Mouse (Mus musculus) ovary, postnatal 14 days (tissue): ENCODE measurements at regions not wholly inside any gene's neighbourhood (a gene's known extent, or its start where the extent isn't known, plus 50 kb on each side); places are given as distances from the start of the nearest gene placed in this dataset.
A peak's percentile ranks its signal among the peaks of the same experiment; 100 is the strongest.

Source experiments
- DNase-seq: peaks from one replicate; pipeline ENCODE4 v3.0.0; 2022; ENCODE audit warnings: low spot score

DNA sequence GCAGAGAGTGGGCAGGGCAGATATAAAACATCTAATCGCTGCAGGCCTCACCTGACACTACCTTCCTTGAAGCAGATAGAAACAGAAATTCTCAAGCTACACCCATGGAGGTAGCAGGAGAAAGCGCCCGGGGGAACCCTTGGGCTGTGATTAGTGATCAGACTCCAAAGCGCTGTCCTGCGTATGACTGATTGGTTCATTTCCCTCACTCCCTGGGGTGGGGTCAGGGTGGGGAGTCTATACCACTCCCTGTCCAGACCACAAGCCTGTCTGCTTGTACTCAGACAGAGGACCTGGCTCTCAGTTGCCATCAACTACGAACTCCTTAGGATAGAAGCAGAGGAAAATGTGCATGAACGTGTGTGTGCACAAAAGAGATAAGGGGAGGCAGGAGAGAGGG lies 77.7 kb downstream of the Gm826 start:
- DNase-seq: no peak

DNA sequence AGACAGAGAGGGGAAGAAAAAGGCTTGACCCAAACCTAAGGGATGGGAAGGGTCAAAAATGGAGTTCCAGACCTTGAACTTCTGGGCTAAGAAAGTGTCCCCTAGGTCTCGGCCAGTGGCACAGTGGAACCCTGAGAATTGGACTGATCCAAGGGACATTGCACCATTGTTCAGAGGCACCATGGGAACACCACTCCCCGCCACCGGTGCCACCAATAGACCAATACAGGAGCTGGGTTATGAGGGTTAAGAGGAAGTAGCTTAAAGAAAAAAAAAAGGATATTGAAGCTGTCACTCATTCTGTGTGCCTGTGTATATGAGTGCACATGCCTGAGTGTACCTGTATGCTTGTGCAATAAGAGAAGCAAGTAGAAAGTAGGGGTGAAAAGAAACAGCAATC lies 83.7 kb downstream of the Gm826 start:
- no peak for DNase-seq

- no peak for DNase-seq
Measured at GRCm38 (mm10) chr2:160249104-160250093, 84.6 kb downstream of the Gm826 start.

- no peak for DNase-seq
Measured at GRCm38 (mm10) chr2:160247286-160247685, 86.7 kb downstream of the Gm826 start.

- DNase-seq: no peak
Measured at GRCm38 (mm10) chr2:160246356-160246755, 87.6 kb downstream of the Gm826 start.

DNA sequence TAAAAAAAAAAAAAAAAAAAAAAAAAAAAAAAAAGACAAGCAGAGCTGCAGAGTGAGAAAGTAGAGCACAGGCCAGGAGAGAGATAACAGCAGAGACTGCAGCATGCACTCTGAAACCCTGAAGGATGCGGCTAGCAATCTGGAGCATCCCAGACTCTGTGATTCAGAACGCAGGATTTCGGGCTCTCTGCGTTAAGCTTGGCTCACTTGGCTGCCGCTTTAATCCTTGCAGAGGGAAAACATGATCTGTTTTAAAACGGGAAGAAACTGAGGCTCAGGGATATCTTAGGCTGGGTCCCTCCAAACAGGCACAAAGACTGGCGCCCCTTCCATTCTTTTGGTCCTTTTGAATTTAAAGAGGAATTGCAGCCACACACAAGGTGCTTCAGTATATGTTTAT lies 89.1 kb downstream of the Gm826 start:
- DNase-seq: no peak

- no peak for DNase-seq
Measured at GRCm38 (mm10) chr2:160240531-160241379, 93.2 kb downstream of the Gm826 start.

DNA sequence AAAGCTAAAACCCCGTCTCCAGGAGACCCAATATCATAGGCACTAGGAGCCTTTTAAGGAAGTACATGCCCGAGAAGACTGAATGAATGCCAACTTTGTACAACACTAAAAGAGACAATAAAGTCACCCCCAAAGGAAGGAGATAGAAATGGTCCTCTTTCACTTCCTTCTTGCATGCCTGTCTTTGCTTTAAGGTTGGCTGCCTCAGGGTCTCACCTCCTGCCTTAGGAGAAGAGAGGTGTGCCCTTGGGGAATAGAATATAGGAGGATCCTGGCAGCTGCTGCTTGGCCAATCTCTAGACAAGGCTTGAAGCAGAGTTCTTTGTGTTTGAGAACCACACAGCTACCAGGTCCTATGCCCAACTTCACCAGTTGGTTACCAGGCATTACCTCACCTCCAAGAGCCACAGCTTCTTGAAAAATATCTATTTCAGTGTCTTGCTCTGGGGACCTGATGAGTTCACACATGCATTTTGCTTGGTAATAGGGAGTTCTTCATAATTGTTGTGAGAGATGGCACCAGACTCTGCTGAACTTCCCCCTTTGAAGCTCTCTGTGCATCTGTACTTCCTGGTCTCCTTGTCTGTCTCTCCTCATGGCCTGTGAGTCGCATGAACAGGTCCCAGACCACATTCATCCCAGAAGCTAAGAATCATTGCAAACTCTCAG lies 96.4 kb downstream of the Gm826 start:
- DNase-seq: no peak

DNA sequence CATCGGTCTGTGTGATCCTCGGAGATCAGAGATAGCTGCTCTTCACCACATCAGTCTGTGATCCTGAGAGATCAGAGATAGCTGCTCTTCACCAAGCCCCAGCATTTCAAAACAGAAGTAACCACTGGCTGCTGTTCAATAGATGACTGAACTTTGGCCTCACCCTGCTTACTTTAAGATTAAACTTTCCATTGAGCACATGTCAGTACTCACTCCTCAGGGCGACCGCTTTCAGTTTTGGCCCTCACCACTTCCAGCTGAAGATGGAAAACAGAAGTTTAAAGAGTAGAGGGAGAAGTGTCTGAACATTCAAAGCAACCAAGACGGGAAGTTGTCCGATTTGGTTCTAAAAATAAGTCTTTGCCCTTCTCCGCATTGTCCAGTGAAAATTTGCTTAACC lies 97.2 kb downstream of the Gm826 start:
- DNase-seq: no peak

GRCm38 (mm10) chr2:160230786-160231185 lies 103.2 kb downstream of the Gm826 start:
- no peak for DNase-seq

GRCm38 (mm10) chr2:160228331-160229035 lies 105.5 kb downstream of the Gm826 start:
- no peak for DNase-seq

GRCm38 (mm10) chr2:160225450-160225849 lies 108.5 kb downstream of the Gm826 start:
- peak; percentile 14 for DNase-seq

- no peak for DNase-seq
Measured at GRCm38 (mm10) chr2:160223366-160223765, 110.6 kb downstream of the Gm826 start.

DNA sequence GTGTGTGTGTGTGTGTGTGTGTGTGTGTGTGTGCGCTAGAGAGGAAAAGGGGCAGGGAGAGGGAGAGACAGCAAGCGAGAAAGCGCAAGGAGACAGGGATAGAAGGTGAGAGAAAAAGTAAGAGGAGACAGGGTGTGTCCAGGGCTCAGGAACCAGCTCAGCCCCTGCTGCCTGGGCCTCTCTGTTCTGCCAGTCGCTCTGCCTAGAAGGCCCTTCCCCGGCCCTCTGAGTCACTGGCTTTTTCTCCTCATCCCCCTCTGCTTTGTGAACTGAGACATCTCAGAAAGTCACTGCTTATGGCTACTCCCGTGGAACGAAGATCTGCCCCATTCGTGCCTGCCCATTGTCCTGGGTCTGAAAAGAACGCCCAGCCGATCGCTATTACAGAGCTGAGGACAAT lies 112.2 kb downstream of the Gm826 start:
- DNase-seq: no peak

DNA sequence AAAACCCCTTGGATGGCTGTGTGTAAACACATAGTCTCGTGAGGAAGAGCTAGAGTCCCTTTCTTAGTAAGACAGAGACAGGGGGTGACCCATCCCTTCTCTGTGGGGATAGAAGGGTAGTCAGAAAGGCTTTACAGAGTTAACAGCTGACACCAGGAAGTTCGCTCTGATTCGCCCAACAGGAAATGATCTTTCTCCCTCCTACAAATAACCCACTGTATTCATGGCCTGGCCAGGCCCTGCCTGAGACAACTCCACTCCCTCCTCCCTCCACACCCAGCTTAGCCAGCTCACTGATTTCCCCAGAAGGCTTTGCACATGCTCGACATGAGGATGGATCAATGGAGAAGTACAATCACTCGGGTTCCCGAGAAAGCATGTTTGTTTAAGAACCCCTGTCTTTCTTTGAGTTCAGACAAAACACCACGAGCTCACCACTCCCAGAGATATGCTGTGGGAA lies 113.4 kb downstream of the Gm826 start:
- no peak for DNase-seq

DNA sequence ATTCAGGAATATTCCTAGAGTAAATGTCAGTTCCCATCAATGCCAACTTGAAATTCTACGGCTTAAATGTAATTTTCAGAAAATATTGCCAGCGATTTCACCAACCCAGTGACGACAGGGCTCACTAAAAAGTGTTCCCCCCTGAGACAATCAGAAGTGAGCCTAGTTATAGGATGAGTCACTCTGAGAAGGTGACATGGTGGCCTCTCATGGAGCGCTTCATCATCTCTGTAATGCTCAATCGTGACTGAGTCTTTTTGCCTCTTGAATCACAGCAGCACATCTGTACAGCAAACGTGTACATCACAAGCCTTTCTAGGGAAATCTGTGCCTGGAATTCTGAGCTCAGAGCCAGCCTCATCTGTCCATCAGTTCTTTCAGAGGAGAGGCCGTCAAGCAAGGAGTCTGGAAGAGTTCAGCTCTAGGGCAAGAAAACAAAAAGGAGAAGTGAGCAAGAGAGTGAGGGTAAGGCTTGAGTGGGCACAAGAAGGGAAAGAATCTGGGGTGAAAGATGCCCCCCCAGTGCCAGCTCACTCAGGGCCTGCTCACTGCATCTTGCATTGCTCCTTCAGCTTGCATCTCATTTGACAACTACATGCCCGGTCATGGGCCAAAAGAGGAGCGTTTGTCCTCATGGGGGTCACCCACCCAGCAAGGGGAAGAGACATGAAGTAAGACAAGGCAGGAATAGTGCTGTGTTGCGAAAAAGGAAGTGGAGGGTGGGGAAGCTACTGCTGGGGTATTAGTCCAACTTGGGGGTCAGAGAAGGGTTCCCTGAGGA lies 119.7 kb downstream of the Gm826 start:
- DNase-seq: no peak

- no peak for DNase-seq
Measured at GRCm38 (mm10) chr2:160210507-160210906, 123.5 kb downstream of the Gm826 start.

- DNase-seq: no peak
Measured at GRCm38 (mm10) chr2:160209589-160210264, 124.2 kb downstream of the Gm826 start.

DNA sequence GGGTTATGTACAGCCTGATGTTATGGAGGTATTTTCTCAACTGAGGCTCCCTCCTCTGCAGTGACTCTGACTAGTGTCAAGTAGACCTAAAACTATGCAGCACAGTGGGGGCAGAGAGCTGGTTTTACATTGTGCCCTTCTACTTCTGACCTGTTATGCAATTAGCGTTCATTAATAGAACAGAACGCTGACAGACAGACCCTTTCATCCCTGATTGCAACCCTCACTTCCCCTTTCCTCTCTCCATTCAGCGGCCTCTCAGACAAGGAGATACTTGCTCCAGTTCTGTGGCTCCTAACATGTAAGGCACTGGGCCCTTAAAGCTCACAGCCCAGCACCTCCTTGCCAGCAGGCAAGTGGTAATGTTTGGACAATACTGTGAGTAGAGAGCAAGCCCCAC lies 125.7 kb downstream of the Gm826 start:
- no peak for DNase-seq

DNA sequence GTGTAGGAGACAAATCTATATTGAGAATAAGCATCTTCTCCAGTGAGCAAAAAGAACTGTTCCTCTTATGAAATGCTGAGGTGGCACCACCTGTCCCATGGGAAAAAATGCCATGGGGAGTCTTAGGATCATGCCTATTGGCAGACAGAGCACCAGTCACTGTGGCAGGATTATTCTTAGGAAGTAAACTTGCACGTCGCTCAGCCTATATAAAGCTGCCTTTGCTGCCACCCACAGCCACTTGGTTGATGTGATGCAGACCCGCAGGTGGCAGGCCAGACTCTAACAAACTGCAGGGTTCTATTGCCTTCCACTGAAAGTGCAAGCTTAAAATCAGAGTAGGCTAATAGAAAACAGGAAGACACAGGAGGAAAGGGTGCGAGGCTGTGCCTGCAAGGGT lies 126.7 kb downstream of the Gm826 start:
- DNase-seq: no peak
